Mouse (Mus musculus) heart, embryonic 13.5 days (tissue): Measurements from ENCODE around the gene Zfyve1. TPM values are rescaled to one million over a fixed set of nuclear protein-coding genes. Genes with fewer than 3 reads are reported as not detected.
"Not testable (repeated sequence)": the region's sequence is repeated elsewhere in the genome, so short reads cannot be mapped to it uniquely, and the experiment has no call there.

Experiments
- ATAC-seq: fragments of 200-750 bp; cut with Nextera tagmentation; 2 replicates; pipeline ENCODE4 v1.8.0; 2017; ENCODE audit warnings: moderate TSS enrichment; ENCODE audit not compliant: insufficient number of reproducible peaks, low FRiP score, low TSS enrichment; ENCODE audit errors: extremely low read depth
- H3K27ac ChIP-seq: fragments of 300-500 bp; sonication (generic); replicated peaks from 2 replicates; pipeline ENCODE4 v1.5.1; 2015; ENCODE audit warnings: moderate library complexity, mild to moderate bottlenecking, inconsistent platforms
- H3K27me3 ChIP-seq: fragments of 300-500 bp; sonication (generic); replicated peaks from 2 replicates; pipeline ENCODE4 v1.6.1; 2015; ENCODE audit warnings: mild to moderate bottlenecking, inconsistent platforms
- H3K36me3 ChIP-seq: fragments of 300-500 bp; sonication (generic); 2 replicates; pipeline ENCODE4 v1.6.1; 2015; ENCODE audit warnings: mild to moderate bottlenecking, inconsistent platforms
- H3K4me1 ChIP-seq: fragments of 300-500 bp; sonication (generic); 2 replicates; pipeline ENCODE4 v1.6.1; 2015; ENCODE audit warnings: inconsistent platforms
- H3K4me2 ChIP-seq: fragments of 300-500 bp; sonication (generic); 2 replicates; pipeline ENCODE4 v1.6.1; 2015; ENCODE audit warnings: inconsistent platforms, mild to moderate bottlenecking, moderate library complexity
- H3K4me3 ChIP-seq: fragments of 300-500 bp; sonication (generic); 2 replicates; pipeline ENCODE4 v1.5.1; 2015; ENCODE audit warnings: moderate library complexity, mild to moderate bottlenecking, inconsistent platforms
- H3K9ac ChIP-seq: fragments of 300-500 bp; sonication (generic); 2 replicates; pipeline ENCODE4 v1.6.1; 2015; ENCODE audit warnings: inconsistent platforms, mild to moderate bottlenecking, moderate library complexity
- H3K9me3 ChIP-seq: fragments of 300-500 bp; sonication (generic); 2 replicates; pipeline ENCODE4 v1.6.1; 2016; ENCODE audit warnings: inconsistent platforms
- WGBS: fragments of 180-500 bp; shearing (Covaris S2); methylation state at CpG from one replicate; pipeline ENCODE4 v1.1.7; 2015; ENCODE audit warnings: mixed read lengths; 5-methylcytosine and 5-hydroxymethylcytosine counted together
- polyA plus RNA-seq: library from polyadenylated mRNA; unstranded; fragments of >200 nt; fragmentation: Nextera tagmentation; extraction: Ambion mirVana; gene quantifications from 2 replicates; pipeline ENCODE4 v1.2.1, GENCODE M21; 2015

The Zfyve1 gene
- polyA plus RNA-seq, 1 experiment from 2014 or later = 14.6 TPM

DNA sequence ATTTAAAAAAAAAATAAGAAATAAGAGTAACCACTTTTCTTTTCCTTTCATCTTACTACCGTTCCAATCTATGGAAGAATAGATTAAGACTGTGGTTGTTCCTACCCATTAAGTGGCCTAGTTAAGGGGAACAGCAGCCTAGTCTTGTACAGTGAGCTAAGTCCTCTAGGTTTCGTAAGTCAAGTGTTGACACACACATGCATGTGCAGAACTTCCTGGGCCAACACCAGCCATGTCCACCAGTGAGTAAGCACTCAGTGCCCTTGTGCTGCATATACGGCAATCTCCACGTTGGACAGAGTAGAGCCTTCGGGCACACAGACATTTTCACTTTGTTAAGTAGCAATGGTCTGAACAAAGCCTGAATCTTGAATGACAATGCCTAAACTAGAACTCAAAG, 20.2 kb upstream of the Zfyve1 start:
- 91% methylated on average over 5 of the region's 5 CpGs for WGBS
- ATAC-seq = no peak

DNA sequence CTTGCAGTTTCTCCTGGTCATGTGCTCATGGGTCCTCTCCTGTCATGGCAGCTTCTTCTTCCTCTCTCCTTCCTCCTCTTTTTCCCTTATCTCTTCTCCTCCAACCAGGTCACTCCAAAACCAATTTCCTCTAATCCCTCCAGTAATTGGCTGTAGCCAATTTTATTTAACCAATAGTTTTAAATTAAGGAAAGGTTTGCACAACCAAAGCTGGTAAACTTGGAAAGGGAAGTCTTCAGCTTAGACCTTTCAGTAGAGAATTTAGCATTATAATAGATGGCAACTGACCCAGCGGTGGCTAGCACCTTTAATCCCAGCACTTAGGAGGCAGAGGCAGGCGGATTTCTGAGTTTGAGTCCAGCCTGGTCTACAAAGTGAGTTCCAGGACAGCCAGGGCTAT, 9.4 kb upstream of the Zfyve1 start:
- not testable (repeated sequence) for H3K9ac ChIP-seq, H3K27ac ChIP-seq, ATAC-seq, H3K4me3 ChIP-seq, H3K36me3 ChIP-seq, H3K4me2 ChIP-seq, H3K4me1 ChIP-seq, H3K9me3 ChIP-seq, H3K27me3 ChIP-seq
- 79% methylated on average over 2 of the region's 2 CpGs for WGBS

More for the DNA sequence above, 20.2 kb upstream of the Zfyve1 start:
- no peaks in the 10 kb centered on the region for H3K9me3 ChIP-seq
- H3K4me1 ChIP-seq = no peaks in the 10 kb centered on the region
- H3K9ac ChIP-seq = no peak overlapping the region
- H3K27ac ChIP-seq = no peak overlapping the region
- H3K27me3 ChIP-seq = no peaks in the 10 kb centered on the region
- no peak overlapping the region for H3K4me2 ChIP-seq
- no peak overlapping the region for H3K4me3 ChIP-seq
- no peaks in the 10 kb centered on the region for H3K36me3 ChIP-seq

DNA sequence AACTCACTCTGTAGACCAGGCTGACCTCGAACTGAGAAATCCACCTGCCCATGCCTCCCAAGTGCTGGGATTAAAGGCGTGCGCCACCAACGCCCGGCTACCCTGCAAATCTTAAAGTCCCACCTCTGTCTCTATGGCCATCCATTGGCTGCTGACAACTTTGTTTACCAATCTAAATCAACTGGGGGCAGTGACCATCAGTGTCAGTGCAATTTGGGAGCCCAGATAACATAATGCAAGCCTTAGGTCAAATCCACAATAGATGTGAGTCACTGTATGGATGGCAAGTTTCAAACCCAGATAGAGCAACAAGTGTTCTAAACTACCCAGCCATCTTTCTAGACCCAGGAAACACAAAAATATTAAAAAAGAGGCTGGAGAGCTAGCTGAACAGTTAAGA, 5.3 kb upstream of the Zfyve1 start:
- H3K27me3 ChIP-seq = no peaks in the 10 kb centered on the region
- no peaks in the 10 kb centered on the region for H3K36me3 ChIP-seq
- WGBS = 80% methylated on average over 5 of the region's 5 CpGs
- H3K27ac ChIP-seq = no peak overlapping the region
- no peaks in the 10 kb centered on the region for H3K9me3 ChIP-seq
- no peak for ATAC-seq
- no peak overlapping the region for H3K4me3 ChIP-seq
- H3K4me1 ChIP-seq = no peaks in the 10 kb centered on the region
- no peak overlapping the region for H3K9ac ChIP-seq
- H3K4me2 ChIP-seq = no peak overlapping the region

DNA sequence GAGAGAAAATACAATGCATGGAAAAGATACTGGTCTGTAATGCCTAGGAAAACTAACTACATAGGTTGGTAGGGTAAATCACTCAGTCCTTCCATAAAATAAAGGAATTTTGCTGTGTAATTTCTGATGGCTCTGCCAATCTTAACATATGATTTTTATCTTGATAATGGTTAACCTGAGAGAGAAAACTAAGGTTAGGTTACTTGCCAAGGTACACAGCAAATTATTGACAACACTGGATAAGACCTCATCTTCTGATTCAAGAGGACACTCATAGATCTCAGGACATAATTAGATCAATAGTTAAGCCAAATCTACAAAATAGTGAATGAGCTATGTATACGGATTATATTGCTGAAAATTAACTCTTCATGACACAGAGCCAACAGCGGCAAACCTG, 859 bp upstream of the Zfyve1 start:
- H3K9me3 ChIP-seq = no peaks in the 10 kb centered on the region
- H3K4me3 ChIP-seq = no peak overlapping the region
- H3K4me2 ChIP-seq = no peak overlapping the region
- no peak overlapping the region for H3K27ac ChIP-seq
- peaks cover 32% of the 10 kb centered on the region for H3K4me1 ChIP-seq
- no peak overlapping the region for H3K9ac ChIP-seq
- no peaks in the 10 kb centered on the region for H3K27me3 ChIP-seq
- peaks cover 24% of the 10 kb centered on the region for H3K36me3 ChIP-seq
- 79% methylated on average over 2 of the region's 2 CpGs for WGBS
- ATAC-seq = no peak

DNA sequence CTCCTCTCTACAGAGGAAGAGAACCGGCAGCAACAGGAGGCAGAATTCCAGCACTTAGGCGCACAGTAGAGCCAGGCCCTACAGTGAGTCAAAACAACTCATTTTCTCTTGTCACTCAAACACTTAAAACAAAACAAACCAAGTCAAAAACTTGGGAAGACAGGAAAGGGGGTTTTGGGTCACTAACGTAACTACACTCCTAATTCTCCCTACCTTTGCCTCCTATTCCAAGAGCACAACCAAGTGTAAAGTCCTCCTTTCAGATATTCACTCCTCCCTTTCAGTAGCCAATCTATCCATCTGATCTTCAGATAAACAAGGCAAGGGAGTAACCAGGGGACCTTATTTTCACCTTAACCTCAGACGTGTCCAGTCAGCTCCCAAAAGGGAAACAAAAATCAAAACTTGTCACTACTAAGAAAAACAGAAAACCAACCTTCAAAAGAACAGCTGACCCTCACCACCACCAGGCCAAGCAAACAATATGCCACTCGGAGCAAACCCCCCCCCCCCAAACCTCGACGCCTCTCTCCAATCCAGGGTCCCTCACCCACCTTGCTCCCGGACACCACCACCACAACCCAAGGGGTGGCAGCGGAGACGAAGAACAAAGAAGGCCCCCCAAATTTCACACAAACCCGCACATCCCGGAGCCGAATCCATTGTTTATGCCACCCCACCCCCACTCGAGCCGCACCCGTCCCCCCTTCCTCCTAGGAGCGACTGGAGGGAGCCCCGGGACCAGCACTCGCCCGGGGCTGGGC, 649 bp downstream of the Zfyve1 start:
- H3K4me3 ChIP-seq = peak overlapping the region; percentile 98
- peak; percentile 3; the same call in 1 of the 2 replicates for ATAC-seq
- peak overlapping the region; percentile 90 for H3K4me2 ChIP-seq
- H3K4me1 ChIP-seq = peaks cover 32% of the 10 kb centered on the region
- H3K27me3 ChIP-seq = no peaks in the 10 kb centered on the region
- 3% methylated on average over 16 of the region's 20 CpGs for WGBS
- peak overlapping the region; percentile 99 for H3K9ac ChIP-seq
- H3K27ac ChIP-seq = peak overlapping the region; percentile 92
- no peaks in the 10 kb centered on the region for H3K9me3 ChIP-seq
- peaks cover 37% of the 10 kb centered on the region for H3K36me3 ChIP-seq

DNA sequence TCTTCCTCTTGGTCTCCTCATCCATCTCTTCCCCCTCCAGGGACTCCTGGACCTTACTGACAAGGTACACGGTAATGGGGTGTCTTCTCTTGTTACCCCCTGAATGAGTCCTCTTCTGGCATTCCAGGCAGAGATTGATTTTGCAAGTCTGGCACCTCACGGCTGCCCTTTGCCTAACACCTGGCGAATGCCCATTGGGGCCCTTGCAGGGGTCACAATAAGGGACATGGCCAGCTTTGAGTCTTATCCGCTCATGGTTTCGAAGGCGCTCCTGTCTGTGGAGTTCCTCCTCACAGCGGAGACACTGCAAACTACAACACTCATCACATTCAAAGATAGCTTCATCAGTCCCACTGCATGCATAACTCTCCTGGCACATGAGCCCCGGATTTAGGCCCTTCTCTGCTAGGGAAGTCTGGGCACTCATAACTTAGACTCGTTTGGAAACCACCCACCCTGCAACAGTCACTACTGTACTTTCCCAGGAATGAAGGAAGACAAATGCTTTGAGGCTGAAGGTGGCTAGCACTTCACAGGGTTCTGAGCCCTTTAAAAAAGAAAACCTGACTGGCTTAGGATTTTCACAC, 2.5 kb downstream of the Zfyve1 start:
- Histone ChIP-seq H3K36me3 (peaks cover 54% of the 10 kb centered on the region), H3K27me3 (no peaks in the 10 kb centered on the region), H3K4me3 (no peak overlapping the region), H3K9me3 (no peaks in the 10 kb centered on the region), H3K4me2 (no peak overlapping the region), H3K27ac (no peak overlapping the region), H3K4me1 (peaks cover 32% of the 10 kb centered on the region), H3K9ac (peak overlapping the region; percentile 99; the same call in 1 of the 2 replicates)
- no peak for ATAC-seq
- 70% methylated on average over 9 of the region's 9 CpGs for WGBS

DNA sequence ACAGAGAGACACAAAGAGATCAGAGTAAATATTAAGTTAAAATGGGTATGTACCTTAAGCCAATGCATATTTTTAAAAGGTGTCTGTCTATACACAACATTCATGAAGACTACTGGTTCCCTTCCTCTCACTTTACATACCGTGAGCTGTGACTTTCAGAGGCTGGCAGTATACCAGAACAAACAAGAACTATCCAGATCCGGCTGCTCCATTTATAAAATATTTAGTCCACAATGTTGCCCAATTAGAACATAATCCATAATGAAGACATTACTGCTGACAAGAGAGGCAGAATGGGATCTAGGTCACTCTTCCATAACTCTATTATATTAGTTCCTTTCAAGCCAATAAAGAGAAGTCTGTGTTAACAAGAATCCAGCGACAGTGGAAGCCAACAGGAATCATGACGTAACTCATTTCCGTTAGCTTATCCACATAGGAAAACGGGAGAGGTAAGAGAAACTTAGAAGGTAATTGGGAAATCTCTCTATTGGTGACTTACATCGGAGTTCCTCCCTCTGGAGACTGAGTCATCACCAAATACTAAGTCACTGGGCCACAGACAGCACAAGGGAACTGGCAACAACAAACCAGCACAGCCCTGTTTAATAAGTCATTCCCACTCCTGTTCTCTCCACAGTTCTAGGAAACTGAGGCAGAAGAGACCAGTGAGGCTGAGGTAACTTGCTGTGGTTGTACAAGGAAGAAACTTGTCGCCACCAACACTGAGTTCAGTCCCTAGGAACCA, 5.1 kb downstream of the Zfyve1 start:
- WGBS = 77% methylated on average over 8 of the region's 8 CpGs
- Histone ChIP-seq H3K4me2 (no peak overlapping the region), H3K9me3 (no peaks in the 10 kb centered on the region), H3K4me1 (peaks cover 32% of the 10 kb centered on the region), H3K4me3 (no peak overlapping the region), H3K27ac (0 out of 2 replicates have a peak overlapping the region, but pooled peaks have one; percentile 12), H3K27me3 (no peaks in the 10 kb centered on the region), H3K9ac (no peak overlapping the region), H3K36me3 (peaks cover 80% of the 10 kb centered on the region)
- no peak for ATAC-seq

DNA sequence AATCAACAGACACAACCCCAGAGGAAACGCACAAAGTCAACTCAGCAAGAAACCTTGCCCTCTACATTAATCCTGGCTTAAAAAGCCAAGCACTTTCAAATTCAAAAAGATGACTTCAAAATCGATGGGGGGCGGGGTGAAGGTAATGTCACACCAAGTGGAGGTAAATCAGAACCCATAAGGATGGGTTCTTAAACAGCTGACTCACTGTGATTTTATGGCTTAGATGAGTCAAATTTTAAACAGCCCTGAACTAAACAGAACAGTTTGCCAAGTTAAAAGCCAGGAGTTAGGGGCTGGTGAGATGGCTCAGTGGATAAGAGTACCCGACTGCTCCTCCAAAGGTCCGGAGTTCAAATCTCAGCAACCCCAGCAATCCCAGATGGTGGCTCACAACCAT, 10.4 kb downstream of the Zfyve1 start:
- H3K4me3 ChIP-seq = no peak overlapping the region
- no peak for ATAC-seq
- H3K4me2 ChIP-seq = no peak overlapping the region

DNA sequence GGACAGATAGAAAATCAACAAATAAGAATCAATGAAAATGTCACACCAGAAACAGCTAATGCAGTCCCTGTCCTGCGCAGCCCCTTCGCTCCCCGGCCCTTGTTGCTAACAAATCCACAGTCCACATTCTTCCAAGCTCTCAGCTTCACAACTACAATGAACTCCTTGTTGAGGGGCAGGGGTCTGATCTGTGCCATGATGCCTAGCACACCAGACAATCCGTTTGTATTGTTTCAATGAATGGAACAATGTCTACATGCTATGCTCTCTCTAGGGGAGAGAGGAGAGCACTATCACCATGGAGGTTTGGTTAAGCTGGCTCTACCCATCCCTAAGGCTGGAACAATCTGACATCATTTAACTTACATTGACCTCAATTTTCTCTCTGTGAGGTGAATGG, 14.3 kb downstream of the Zfyve1 start:
- no peak for ATAC-seq

More for the DNA sequence above, 10.4 kb downstream of the Zfyve1 start:
- no peak overlapping the region for H3K27ac ChIP-seq
- no peaks in the 10 kb centered on the region for H3K4me1 ChIP-seq
- 96% methylated on average over 5 of the region's 5 CpGs for WGBS
- peaks cover 87% of the 10 kb centered on the region for H3K36me3 ChIP-seq
- H3K9ac ChIP-seq = no peak overlapping the region
- H3K27me3 ChIP-seq = no peaks in the 10 kb centered on the region
- H3K9me3 ChIP-seq = no peaks in the 10 kb centered on the region

DNA sequence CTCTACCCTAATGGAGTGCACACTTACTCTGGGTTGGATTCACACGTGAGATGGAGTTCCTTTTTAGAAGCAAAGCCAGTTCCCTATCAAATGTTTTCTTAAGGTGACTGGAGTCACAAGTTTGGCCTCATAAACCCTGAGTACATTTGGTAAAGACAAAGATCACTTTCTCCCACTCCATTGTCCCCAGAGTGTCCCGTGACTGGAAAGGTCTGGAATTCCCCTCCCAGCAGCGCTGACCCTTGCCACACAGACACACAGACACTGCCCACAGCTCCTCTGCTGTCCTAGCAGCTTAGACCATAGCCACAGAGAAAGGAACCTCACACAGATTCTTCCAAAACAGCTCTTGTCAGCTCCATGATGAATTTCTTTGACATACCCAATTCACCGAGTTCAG, 14.9 kb downstream of the Zfyve1 start:
- Histone ChIP-seq H3K4me1 (peaks cover 31% of the 10 kb centered on the region), H3K36me3 (peaks cover 55% of the 10 kb centered on the region), H3K27ac (no peak overlapping the region), H3K9me3 (no peaks in the 10 kb centered on the region), H3K27me3 (no peaks in the 10 kb centered on the region), H3K4me2 (no peak overlapping the region), H3K4me3 (no peak overlapping the region), H3K9ac (no peak overlapping the region)
- WGBS = 69% methylated on average over 4 of the region's 4 CpGs
- no peak for ATAC-seq

More for the DNA sequence above, 14.3 kb downstream of the Zfyve1 start:
- 82% methylated on average over 4 of the region's 4 CpGs for WGBS
- H3K4me1 ChIP-seq = peaks cover 31% of the 10 kb centered on the region
- no peak overlapping the region for H3K9ac ChIP-seq
- peaks cover 55% of the 10 kb centered on the region for H3K36me3 ChIP-seq
- H3K27me3 ChIP-seq = no peaks in the 10 kb centered on the region
- H3K4me3 ChIP-seq = no peak overlapping the region
- no peak overlapping the region for H3K4me2 ChIP-seq
- no peak overlapping the region for H3K27ac ChIP-seq
- H3K9me3 ChIP-seq = no peaks in the 10 kb centered on the region

DNA sequence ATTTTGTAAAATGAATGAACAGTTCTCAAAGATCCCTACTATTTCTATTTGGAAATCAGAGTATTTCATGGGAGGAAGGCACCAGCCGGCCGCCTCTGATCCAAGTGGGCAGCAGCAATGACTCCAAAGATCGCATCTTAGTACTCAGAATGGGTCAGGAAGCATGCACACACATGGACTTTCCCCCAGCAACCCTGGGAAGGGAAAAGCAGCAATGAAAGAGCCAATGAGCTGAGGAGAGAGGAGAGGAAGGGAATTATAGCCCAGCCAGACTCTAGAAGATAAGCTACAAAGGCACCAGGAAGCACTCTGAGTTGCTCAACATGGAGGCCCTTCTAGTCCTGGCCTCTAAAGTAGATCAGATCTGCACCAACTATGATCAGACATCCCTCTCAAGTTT, 16.7 kb downstream of the Zfyve1 start:
- Histone ChIP-seq H3K36me3 (peaks cover 55% of the 10 kb centered on the region), H3K4me2 (no peak overlapping the region), H3K9me3 (no peaks in the 10 kb centered on the region), H3K4me3 (no peak overlapping the region), H3K27me3 (no peaks in the 10 kb centered on the region), H3K27ac (no peak overlapping the region), H3K4me1 (peaks cover 31% of the 10 kb centered on the region), H3K9ac (no peak overlapping the region)
- no peak for ATAC-seq
- 80% methylated on average over 3 of the region's 3 CpGs for WGBS
